Mouse (Mus musculus) spleen, adult 2 months (tissue): ENCODE results near the gene Trim80.

Experiments used
- CTCF ChIP-seq: fragments of 200-500 bp; IDR thresholded peaks from 2 replicates; pipeline ENCODE4 v1.5.1; 2011; ENCODE audit warnings: mild to moderate bottlenecking, inconsistent platforms; ENCODE audit not compliant: insufficient read depth, insufficient read length, insufficient replicate concordance; ENCODE audit errors: extremely low read depth
- POLR2A ChIP-seq: fragments of 200-500 bp; IDR thresholded peaks from 2 replicates; pipeline ENCODE4 v1.6.1; 2011; ENCODE audit warnings: low read depth, low read length, inconsistent platforms

DNA sequence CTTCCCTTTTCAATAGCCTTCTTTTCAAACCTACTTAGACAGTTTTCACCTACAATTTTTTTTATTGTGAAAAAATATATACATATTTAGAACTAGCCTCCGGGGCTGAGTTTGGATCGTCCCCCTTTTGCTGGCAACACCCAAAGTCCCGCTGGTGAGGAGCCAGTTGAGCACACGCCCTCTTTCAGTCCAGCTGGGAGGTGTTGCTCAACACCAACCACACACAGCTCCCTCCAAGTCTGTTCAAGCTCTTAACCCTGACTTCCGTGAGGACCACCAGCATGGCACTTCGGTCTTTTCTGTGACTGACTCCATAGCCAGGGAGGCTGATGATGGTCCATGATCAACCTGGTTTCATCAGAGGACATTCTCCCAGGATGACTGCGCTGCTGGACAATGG, 42.3 kb upstream of the Trim80 start:
- TF ChIP-seq POLR2A (no peak), CTCF (no peak)
